Mouse (Mus musculus): ENCODE measurements at regions not wholly inside any gene's neighbourhood (a gene's known extent, or its start where the extent isn't known, plus 50 kb on each side); places are given as distances from the start of the nearest gene placed in this dataset.

DNA sequence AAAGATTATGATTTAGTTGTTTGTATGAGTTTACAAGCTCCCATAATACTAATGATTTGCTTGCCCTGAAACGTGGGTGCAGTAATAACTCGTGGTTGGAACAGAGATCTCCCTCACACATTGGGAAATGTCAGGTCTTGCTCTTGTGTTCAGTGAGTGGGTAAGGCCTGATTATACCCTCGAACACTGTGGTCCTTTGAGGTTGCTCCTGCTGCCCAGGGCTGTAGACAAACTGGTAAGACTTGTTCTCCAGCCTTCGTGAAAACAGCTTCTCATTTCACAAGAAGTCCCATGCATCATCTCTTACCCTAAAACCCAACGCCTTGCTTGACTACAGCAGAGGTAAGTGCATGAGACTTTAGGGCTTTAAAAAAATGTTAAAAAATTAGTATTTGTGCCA, 119.9 kb downstream of the Cldn1 start:
- no peak for TF ChIP-seq POLR2AphosphoS2 (IDR thresholded peaks at IDR 0.05; ENCODE audit: insufficient read length, low read depth)
- no peak for TF ChIP-seq CEBPB (IDR thresholded peaks at IDR 0.05; ENCODE audit: insufficient read depth, poor library complexity, severe bottlenecking)
- no peak for TF ChIP-seq POLR2A (IDR thresholded peaks at IDR 0.05; ENCODE audit: insufficient read length, low read depth)
- no peak for TF ChIP-seq MAX (IDR thresholded peaks at IDR 0.05; ENCODE audit: low read depth)
- TF ChIP-seq MYOG (IDR thresholded peaks at IDR 0.05; ENCODE audit: control insufficient read depth in 1 of 3, insufficient read depth in 1 of 3, insufficient read length in 2 of 3, low read depth in 2 of 3) = no peak
- no peak for TF ChIP-seq TCF12 (IDR thresholded peaks at IDR 0.05; ENCODE audit: insufficient read depth, poor library complexity, severe bottlenecking)
- TF ChIP-seq E2F4 (IDR thresholded peaks at IDR 0.05; ENCODE audit: insufficient read depth) = no peak
- TF ChIP-seq USF1 (IDR thresholded peaks at IDR 0.05; ENCODE audit: low read depth) = no peak
- TF ChIP-seq TCF3 (IDR thresholded peaks at IDR 0.05; ENCODE audit: insufficient read length, low read depth) = no peak
- TF ChIP-seq MYOD1 (IDR thresholded peaks at IDR 0.05; ENCODE audit: control insufficient read depth in 1 of 3, insufficient read length in 2 of 3, low read depth in 2 of 3) = no peak
- no peak for TF ChIP-seq REST (IDR thresholded peaks at IDR 0.05; ENCODE audit: insufficient read depth, insufficient read length)
